In the genomic region with DNA sequence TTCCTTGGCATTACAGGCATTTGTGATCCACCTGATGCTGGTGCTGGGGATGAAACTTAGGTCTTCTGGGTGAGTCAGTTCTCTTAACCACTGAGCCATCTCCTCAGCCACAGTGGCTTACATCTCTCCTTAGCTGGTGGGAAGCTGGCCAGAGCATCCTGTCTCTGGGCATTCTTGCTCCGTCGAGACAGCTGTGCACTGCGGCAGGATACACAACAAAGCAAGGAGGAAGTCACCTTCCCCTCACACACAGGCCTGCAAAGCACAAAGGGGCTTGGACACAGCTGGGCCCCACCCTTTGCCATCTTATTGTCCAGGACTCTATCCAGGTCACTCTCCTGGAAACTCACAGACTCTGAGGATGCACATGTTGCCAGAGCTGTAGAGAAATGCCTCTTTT, we compare ENCODE assay signal across 11 mouse cellular contexts. TPM values are rescaled to one million over a fixed set of nuclear protein-coding genes. Genes with fewer than 3 reads are reported as not detected.
DNase-seq lines count a peak whose midpoint lies in the region; ATAC-seq and TF ChIP-seq lines count a peak whose summit lies in the region.
"Had no signal": no experiment of that assay in that cellular context is flagged by ENCODE, and none has a peak within 500 bp of the region (broad histone marks: within the 10 kb centered on the region; RNA-seq: fewer than 3 reads in every experiment).

No protein-coding gene starts in this region.

- no peaks in the 10 kb centered on the region; the same call in 1 of the 2 replicates for H3K36me3 ChIP-seq in intestine, embryonic 16.5 days (ENCODE audit: control insufficient read depth, insufficient read depth, low read length)
- H3K36me3 ChIP-seq in intestine, postnatal 0 days (ENCODE audit: control insufficient read depth, insufficient read depth): peaks cover 4% of the 10 kb centered on the region; the same call in 1 of the 2 replicates
- no peaks in the 10 kb centered on the region for H3K36me3 ChIP-seq in hindbrain, embryonic 13.5 days
- H3K36me3 ChIP-seq: intestine, embryonic 15.5 days had no signal

- ATAC-seq in intestine, embryonic 16.5 days: 0 out of 2 replicates have a peak, but pooled peaks have one; percentile 4
- ATAC-seq in intestine, postnatal 0 days: no peak
- ATAC-seq in hindbrain, embryonic 13.5 days (ENCODE audit: low FRiP score): no peak
- ATAC-seq: intestine, embryonic 15.5 days had no signal

- H3K27ac ChIP-seq in intestine, embryonic 16.5 days (ENCODE audit: low read length): no peak overlapping the region
- no peak overlapping the region for H3K27ac ChIP-seq in intestine, postnatal 0 days (ENCODE audit: low read depth, low read length)
- H3K27ac ChIP-seq in brown adipose tissue, adult 24 weeks (replicated peaks; ENCODE audit: low read depth, low read length): peak overlapping the region; percentile 91
- H3K27ac ChIP-seq in hindbrain, embryonic 13.5 days: no peak overlapping the region
- H3K27ac ChIP-seq: intestine, embryonic 15.5 days; liver, embryonic 14.5 days had no signal

- H3K9me3 ChIP-seq in intestine, embryonic 16.5 days (ENCODE audit: control insufficient read depth, low read length): no peaks in the 10 kb centered on the region
- no peaks in the 10 kb centered on the region for H3K9me3 ChIP-seq in intestine, postnatal 0 days (ENCODE audit: control insufficient read depth)
- no peaks in the 10 kb centered on the region for H3K9me3 ChIP-seq in hindbrain, embryonic 13.5 days
- H3K9me3 ChIP-seq: intestine, embryonic 15.5 days had no signal

- no peak overlapping the region for H3K9ac ChIP-seq in intestine, embryonic 16.5 days (ENCODE audit: low read depth, low read length)
- no peak overlapping the region for H3K9ac ChIP-seq in intestine, postnatal 0 days (ENCODE audit: low read depth, low read length)
- H3K9ac ChIP-seq in hindbrain, embryonic 13.5 days: no peak overlapping the region
- H3K9ac ChIP-seq: intestine, embryonic 15.5 days; liver, embryonic 14.5 days had no signal

- no peak for TF ChIP-seq CTCF in intestine, postnatal 0 days (IDR thresholded peaks at IDR 0.05; ENCODE audit: low read depth)

- H3K27me3 ChIP-seq in intestine, embryonic 16.5 days (replicated peaks; ENCODE audit: control insufficient read depth, insufficient read depth, low read length): no peaks in the 10 kb centered on the region
- no peaks in the 10 kb centered on the region for H3K27me3 ChIP-seq in intestine, postnatal 0 days (replicated peaks; ENCODE audit: control insufficient read depth, insufficient read depth, low read length)
- H3K27me3 ChIP-seq in hindbrain, embryonic 13.5 days: no peaks in the 10 kb centered on the region
- H3K27me3 ChIP-seq: intestine, embryonic 15.5 days had no signal

- H3K4me1 ChIP-seq in intestine, embryonic 16.5 days (ENCODE audit: control insufficient read depth, insufficient read depth, low read length): peaks cover 26% of the 10 kb centered on the region
- H3K4me1 ChIP-seq in intestine, postnatal 0 days (replicated peaks; ENCODE audit: control insufficient read depth, insufficient read depth, low read length): peaks cover 19% of the 10 kb centered on the region; the same call in 1 of the 2 replicates
- peaks cover 65% of the 10 kb centered on the region for H3K4me1 ChIP-seq in brown adipose tissue, adult 24 weeks (ENCODE audit: control insufficient read depth, insufficient read depth, insufficient read length, low read length)
- H3K4me1 ChIP-seq in hindbrain, embryonic 13.5 days (replicated peaks): 0 out of 2 replicates have a peak, but pooled peaks cover 3% of the 10 kb centered on the region

- no peak overlapping the region for H3K4me3 ChIP-seq in intestine, embryonic 16.5 days (ENCODE audit: low read length)
- no peak overlapping the region for H3K4me3 ChIP-seq in intestine, postnatal 0 days (ENCODE audit: low read depth, low read length)
- H3K4me3 ChIP-seq in brown adipose tissue, adult 24 weeks (ENCODE audit: insufficient read depth, low read depth, low read length): no peak overlapping the region
- no peak overlapping the region for H3K4me3 ChIP-seq in hindbrain, embryonic 13.5 days
- H3K4me3 ChIP-seq: intestine, embryonic 15.5 days had no signal

- H3K4me2 ChIP-seq in intestine, embryonic 16.5 days (ENCODE audit: low read depth, low read length): no peak overlapping the region
- H3K4me2 ChIP-seq in intestine, postnatal 0 days (replicated peaks; ENCODE audit: low read depth): no peak overlapping the region
- no peak overlapping the region for H3K4me2 ChIP-seq in hindbrain, embryonic 13.5 days
- H3K4me2 ChIP-seq: intestine, embryonic 15.5 days had no signal

- peak; percentile 32 for DNase-seq in CD4-positive helper T cell, adult 2 months (ENCODE audit: low read depth, low spot score)
- peak; percentile 72 for DNase-seq in kidney, postnatal 10 days
- no peak for DNase-seq in cerebellum, adult 11-12 months
- DNase-seq: thymus, adult 2 months had no signal

- 54% methylated on average over 3 of the region's 3 CpGs for WGBS in intestine, embryonic 16.5 days
- 61% methylated on average over 3 of the region's 3 CpGs for WGBS in intestine, postnatal 0 days
- WGBS in hindbrain, embryonic 13.5 days: 61% methylated on average over 3 of the region's 3 CpGs

RNA-seq across cellular contexts. Expression of a gene that starts 20.0 kb away (rescaled TPM):
- 15.4 and 19.8 TPM in 2 replicates for polyA plus RNA-seq in intestine, embryonic 16.5 days (2015; fragmentation: Nextera tagmentation; extraction: Ambion mirVana)
- 21.2 and 26.1 TPM in 2 replicates for polyA plus RNA-seq in intestine, postnatal 0 days (2015; fragmentation: Nextera tagmentation; extraction: Ambion mirVana)
- polyA plus RNA-seq in brown adipose tissue, adult 24 weeks (2012; ENCODE audit: insufficient read depth, insufficient read length, missing spikeins): 18.9 and 19.7 TPM in 2 replicates
- polyA plus RNA-seq in hindbrain, embryonic 13.5 days (2015; fragmentation: Nextera tagmentation; extraction: Ambion mirVana): 1.7 and 2.1 TPM in 2 replicates

RNA-seq across cellular contexts. Expression of a gene that starts 34.5 kb away (rescaled TPM):
- 27.5 and 30.5 TPM in 2 replicates for polyA plus RNA-seq in intestine, embryonic 16.5 days (2015; fragmentation: Nextera tagmentation; extraction: Ambion mirVana)
- 18.4 and 20.6 TPM in 2 replicates for polyA plus RNA-seq in intestine, postnatal 0 days (2015; fragmentation: Nextera tagmentation; extraction: Ambion mirVana)
- polyA plus RNA-seq in brown adipose tissue, adult 24 weeks (2012; ENCODE audit: insufficient read depth, insufficient read length, missing spikeins): 13.2 and 15.0 TPM in 2 replicates
- polyA plus RNA-seq in hindbrain, embryonic 13.5 days (2015; fragmentation: Nextera tagmentation; extraction: Ambion mirVana): 65.0 and 68.5 TPM in 2 replicates

RNA-seq across cellular contexts. Expression of a gene that starts 38.6 kb away (rescaled TPM):
- 0.60 and 0.65 TPM in 2 replicates for polyA plus RNA-seq in intestine, embryonic 16.5 days (2015; fragmentation: Nextera tagmentation; extraction: Ambion mirVana)
- polyA plus RNA-seq in intestine, postnatal 0 days (2015; fragmentation: Nextera tagmentation; extraction: Ambion mirVana): 1.1 and 1.5 TPM in 2 replicates
- 18.0 and 29.7 TPM in 2 replicates for polyA plus RNA-seq in brown adipose tissue, adult 24 weeks (2012; ENCODE audit: insufficient read depth, insufficient read length, missing spikeins)
- polyA plus RNA-seq in hindbrain, embryonic 13.5 days (2015; fragmentation: Nextera tagmentation; extraction: Ambion mirVana): 0.72 and 0.83 TPM in 2 replicates

RNA-seq across cellular contexts. Expression of a gene that starts 53.7 kb away (rescaled TPM):
- 185 and 199 TPM in 2 replicates for polyA plus RNA-seq in intestine, embryonic 16.5 days (2015; fragmentation: Nextera tagmentation; extraction: Ambion mirVana)
- 185 and 187 TPM in 2 replicates for polyA plus RNA-seq in intestine, postnatal 0 days (2015; fragmentation: Nextera tagmentation; extraction: Ambion mirVana)
- polyA plus RNA-seq in brown adipose tissue, adult 24 weeks (2012; ENCODE audit: insufficient read depth, insufficient read length, missing spikeins): 158 and 192 TPM in 2 replicates
- 235 and 248 TPM in 2 replicates for polyA plus RNA-seq in hindbrain, embryonic 13.5 days (2015; fragmentation: Nextera tagmentation; extraction: Ambion mirVana)

RNA-seq across cellular contexts. Expression of a gene that starts 57.7 kb away (rescaled TPM):
- polyA plus RNA-seq in intestine, embryonic 16.5 days (2015; fragmentation: Nextera tagmentation; extraction: Ambion mirVana): 0.20 TPM in 1 of 2 replicates, not detected in the other
- 0.33 TPM in 1 of 2 replicates, not detected in the other for polyA plus RNA-seq in intestine, postnatal 0 days (2015; fragmentation: Nextera tagmentation; extraction: Ambion mirVana)
- not detected in 2 replicates for polyA plus RNA-seq in brown adipose tissue, adult 24 weeks (2012; ENCODE audit: insufficient read depth, insufficient read length, missing spikeins)
- 0.19 and 0.23 TPM in 2 replicates for polyA plus RNA-seq in hindbrain, embryonic 13.5 days (2015; fragmentation: Nextera tagmentation; extraction: Ambion mirVana)
- polyA plus RNA-seq: embryonic facial prominence, embryonic 11.5 days; intestine, embryonic 15.5 days; thymus, adult 2 months had no signal
